Mouse (Mus musculus) NIH3T3 (cell line): ENCODE measurements around the gene Ptpdc1.

Source experiments
- DNase-seq: peaks from one replicate; pipeline ENCODE4 v3.0.0-alpha.2; 2012; ENCODE audit warnings: low read depth

Gene Ptpdc1

GRCm38 (mm10) chr13:48655637-48656036 is 30.2 kb upstream of the Ptpdc1 start:
- DNase-seq, result peak; percentile 86

DNA sequence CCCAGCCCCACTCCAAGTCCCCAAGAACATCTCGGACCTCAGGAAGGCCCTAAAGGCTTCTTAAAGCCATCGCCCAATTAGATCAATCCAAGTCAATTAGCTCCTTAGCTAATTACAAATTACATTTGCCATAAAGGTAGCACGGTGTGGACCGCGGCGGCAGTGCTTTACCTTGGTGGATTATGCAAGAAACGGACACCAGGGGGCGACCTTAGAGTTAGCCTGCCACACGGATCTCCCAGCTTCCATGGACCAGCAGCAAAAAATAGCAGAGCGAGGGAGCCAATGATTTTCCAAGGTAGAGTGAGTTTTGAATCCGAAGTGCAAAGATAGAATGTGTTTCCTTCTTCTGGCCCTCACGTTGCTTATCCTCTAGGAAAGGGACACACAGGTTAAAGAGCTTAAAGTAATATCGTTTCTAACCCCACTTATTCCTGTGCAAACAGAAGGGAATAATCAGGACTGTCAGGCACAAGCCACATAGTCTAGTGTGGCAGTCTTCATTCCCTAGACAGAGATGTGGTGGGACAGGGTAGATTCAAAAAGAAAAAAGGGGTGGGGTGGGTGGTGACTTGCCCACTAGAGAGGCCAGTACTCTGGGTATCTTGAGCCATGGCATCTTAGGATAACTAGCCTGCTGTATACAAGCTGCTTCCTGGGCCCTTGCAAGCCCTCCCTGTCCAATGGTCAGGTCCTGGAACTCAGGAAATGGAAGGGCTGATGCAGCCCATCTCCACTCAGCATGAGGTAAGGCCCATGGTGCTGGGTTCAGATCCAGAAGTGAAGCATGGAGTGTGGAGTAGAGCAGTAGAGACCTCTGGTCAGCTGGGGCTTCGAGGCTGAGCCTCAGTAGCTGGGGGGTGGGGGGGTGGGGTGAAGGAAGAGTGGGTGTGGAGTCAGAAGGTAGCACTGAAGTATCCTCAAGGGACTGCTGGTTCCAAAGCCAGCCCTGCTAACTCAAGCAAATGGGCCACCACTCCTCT is 28.6 kb upstream of the Ptpdc1 start:
- DNase-seq, result peak; percentile 76

DNA sequence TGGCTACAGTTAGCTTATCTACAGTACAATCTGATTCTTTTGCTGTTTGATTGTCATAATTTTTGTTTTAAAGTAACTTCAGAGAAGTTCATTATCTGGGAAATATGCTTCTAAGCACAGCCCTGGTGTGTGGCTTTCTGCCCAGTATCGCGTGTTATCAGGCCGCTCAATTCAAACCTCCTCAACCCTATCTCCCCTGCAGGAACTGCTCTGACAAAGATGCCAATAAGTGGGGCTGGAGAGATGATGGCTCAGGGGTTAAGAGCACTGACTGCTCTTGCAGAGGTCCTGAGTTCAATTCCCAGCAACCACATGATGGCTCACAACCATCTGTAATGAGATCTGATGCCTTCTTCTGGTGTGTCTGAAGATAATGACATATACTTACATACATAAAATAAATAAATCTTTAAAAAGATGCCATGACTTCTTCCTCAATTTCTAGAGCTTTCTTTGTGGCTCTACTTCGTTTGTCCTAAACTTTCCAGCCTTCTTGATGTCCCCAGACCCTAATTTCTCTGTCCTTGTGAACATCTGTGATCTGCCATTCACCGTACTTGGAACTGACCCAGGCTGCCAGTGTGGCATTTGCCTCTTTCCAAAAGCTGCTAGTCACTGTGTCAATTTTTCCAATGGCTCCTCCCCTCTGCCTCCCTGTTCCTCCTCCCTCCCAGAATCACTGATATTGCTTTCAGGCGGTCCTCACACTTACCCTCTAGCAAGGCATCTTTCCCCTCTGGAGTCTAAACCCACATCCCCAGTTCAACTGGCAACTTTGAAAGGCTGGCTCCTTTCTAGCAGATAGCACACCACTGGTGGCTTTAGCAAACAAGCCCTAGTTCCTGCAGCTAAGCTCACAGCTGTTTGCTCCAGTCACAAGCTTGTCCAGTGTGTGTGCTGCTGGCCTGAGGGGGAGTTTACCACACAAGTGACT is 25.9 kb upstream of the Ptpdc1 start:
- DNase-seq, result no peak

DNA sequence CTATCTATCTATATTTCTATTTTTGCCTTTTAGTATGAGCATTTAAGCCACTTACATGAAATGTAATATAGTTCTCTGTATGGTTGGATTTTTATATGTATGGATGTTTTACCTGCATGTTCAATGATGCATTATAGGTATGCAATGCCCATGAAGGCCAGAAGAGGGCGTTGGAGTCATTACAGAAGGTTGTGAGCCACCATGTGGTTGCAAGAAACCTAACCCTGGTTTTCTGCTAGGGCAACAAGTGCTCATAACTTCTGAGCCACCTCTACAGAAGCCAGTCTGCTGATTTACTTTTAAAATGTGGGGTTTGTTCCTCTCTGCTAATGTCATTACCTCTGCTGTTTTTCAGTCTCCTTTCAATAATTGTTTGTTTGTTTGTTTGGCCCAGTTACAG is 25.2 kb upstream of the Ptpdc1 start:
- peak; percentile 43 for DNase-seq

DNA sequence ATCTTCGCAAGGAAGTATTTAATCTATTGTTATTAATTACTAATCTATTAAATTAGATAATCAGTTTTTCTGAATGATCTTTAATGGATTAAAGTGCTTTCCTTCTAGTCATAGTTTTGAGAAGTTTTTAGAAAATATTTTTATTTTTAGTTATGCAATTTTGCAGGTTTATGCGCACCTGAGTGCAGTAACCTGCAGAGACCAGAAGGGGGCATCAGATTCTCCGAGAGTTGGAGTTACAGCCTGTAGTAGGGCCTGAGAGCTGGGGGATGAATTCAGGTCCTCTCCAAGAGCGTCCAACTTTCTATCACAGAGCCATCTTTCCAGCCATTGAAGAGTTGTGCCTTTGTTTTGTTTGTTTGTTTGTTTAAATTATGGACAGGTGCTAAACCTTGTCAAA is 21.2 kb upstream of the Ptpdc1 start:
- no peak for DNase-seq

DNA sequence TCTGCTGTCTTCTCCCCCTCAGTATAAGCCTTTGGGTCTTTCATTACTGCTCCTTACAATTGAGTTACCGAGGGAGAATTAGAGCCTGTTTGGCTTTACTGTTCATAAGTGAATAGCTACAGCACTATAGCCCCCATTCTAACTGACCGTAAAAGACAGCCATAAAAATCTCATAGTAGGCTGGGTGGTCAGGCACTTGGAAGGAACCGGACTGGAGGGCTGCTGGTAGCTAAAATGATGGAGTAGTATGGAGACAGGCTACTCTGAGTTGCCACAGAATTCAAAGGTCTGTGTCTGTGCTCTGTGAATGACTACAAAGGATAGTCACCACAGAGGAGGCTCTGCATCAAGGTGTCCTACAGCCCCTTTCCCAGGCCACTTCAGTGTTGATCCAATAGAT is 18.5 kb upstream of the Ptpdc1 start:
- DNase-seq, result no peak

- DNase-seq, result peak; percentile 49
Observed at GRCm38 (mm10) chr13:48643072-48643471, 17.6 kb upstream of the Ptpdc1 start.

DNA sequence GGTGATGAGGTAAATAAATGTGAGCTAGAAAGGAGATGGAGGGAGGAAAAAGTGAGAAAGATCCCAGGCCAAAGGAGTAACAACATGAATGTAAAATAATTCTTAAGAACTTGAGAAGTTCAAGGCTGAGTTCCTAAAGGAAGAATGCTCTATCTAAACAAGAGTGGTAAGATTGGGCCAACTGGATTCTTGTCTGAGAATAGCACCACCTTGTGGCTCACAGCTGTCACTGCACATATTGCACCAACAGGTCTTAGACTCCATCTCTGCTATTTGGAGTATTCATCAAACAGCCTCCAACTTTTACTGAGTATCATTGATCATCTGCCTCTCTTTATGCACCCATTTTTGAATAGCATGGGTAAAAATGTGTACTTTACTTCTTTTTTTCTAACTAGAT is 14.1 kb upstream of the Ptpdc1 start:
- peak; percentile 80 for DNase-seq

GRCm38 (mm10) chr13:48637706-48638105 is 12.2 kb upstream of the Ptpdc1 start:
- DNase-seq, result no peak

DNA sequence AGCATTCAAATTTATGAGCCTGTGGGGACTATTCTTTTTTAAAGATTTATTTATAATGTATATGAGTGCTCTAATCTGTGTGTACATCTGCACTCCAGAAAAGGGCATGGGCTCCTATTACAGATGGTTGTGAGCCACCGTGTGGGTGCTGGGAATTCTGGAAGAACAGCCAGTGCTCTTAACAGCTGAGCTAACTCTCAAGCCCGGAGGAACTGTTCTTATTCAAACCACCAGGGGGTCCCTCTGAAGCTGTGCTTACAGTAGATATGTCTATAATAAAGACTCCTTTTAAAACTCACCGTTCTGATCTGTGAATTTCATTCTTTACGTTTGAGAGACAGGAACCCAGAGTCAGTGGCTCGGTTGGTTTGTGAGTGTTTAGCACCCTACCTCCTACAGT is 6.2 kb upstream of the Ptpdc1 start:
- DNase-seq, result no peak

DNA sequence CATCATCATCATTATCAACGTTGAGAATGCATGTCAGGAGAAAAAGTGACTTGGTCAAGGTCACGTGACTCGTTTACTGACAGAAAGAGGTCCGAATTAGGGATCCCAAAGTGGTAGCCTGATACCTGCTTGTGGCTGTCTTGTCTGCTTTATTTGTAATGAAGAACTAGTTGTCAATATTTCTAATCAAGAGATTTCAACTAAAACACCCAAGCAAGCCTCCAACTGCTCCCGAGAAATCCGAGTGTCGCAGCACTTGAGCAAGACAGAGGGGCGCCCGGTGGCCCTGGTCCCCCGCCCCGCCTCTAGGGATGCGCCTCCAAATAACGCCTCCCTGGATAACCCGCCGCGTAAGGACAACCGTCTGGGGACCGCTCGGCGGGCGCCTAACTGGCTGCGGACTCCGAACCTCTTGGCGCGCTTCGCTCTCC is 481 bp downstream of the Ptpdc1 start:
- no peak for DNase-seq

GRCm38 (mm10) chr13:48618890-48619289 is 6.6 kb downstream of the Ptpdc1 start:
- DNase-seq, result peak; percentile 15

GRCm38 (mm10) chr13:48617774-48618173 is 7.7 kb downstream of the Ptpdc1 start:
- no peak for DNase-seq

- no peak for DNase-seq
Observed at GRCm38 (mm10) chr13:48614525-48614924, 10.9 kb downstream of the Ptpdc1 start.

GRCm38 (mm10) chr13:48609106-48609505 is 16.4 kb downstream of the Ptpdc1 start:
- peak; percentile 4 for DNase-seq

- no peak for DNase-seq
Observed at GRCm38 (mm10) chr13:48604591-48604990, 20.9 kb downstream of the Ptpdc1 start.

DNA sequence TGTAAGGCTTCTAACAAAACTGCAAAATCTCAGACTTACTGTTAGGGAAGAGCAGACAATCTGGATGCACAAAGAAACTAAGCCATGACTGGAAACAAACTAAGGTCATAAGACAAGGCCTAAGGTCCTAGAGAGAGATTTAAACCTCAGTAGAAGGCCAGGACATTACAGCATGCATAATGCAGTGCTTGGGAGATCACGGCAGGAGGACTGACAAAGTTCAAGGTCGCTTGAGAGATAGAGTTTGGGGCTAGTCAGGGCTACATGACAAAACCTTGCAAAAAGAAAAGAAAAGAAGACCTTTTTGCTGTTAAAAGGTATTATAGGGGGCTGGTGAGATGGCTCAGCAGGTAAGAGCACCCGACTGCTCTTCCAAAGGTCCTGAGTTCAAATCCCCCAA is 22.2 kb downstream of the Ptpdc1 start:
- DNase-seq, result no peak

GRCm38 (mm10) chr13:48594605-48595004 is 30.9 kb downstream of the Ptpdc1 start:
- DNase-seq, result no peak

- no peak for DNase-seq
Observed at GRCm38 (mm10) chr13:48594031-48594430, 31.4 kb downstream of the Ptpdc1 start.

DNA sequence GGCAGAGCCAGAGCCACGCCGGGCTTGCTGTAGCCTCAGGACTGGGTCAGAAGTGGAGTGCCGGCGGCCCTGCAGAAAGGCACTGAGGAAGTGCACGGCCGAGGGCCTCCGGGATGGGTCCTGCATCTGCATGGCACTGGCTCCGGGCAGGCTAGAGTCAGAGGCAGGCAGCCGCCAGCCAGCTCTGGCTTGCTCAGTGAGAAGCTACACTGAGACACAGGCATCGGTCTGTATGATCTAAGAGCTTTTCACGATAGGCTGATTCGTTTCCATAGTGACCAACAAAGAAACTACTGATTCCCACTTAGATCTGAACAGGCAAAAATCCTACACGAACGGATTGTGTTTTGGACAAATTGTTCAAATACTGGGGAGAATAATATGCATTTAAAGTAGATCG is 32.3 kb downstream of the Ptpdc1 start:
- DNase-seq, result no peak

- DNase-seq, result peak; percentile 22
Observed at GRCm38 (mm10) chr13:48590743-48591142, 34.7 kb downstream of the Ptpdc1 start.

GRCm38 (mm10) chr13:48587354-48587753 is 38.1 kb downstream of the Ptpdc1 start:
- no peak for DNase-seq

DNA sequence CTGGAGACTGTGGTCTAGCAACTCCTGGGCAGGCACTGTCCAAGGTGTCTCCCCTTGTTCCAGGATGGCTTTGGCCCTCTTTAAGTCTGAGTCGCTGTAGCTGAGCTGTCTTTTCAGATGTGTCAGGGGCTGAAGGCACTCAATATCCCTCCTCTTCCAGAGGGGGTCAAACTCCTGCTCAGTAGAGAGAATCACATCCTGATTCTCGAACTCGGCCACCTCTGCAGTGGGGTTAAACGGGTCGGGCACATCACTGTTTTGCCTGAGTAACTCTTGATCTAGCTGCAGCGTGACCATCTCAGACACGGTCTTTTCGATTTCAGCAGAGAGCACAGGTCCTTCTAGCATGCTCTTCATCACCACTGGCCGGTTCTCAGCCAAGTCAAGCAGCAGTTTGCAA is 39.0 kb downstream of the Ptpdc1 start:
- no peak for DNase-seq
